Mouse (Mus musculus): ENCODE data around the gene Hbp1. TPM values are rescaled to one million over a fixed set of nuclear protein-coding genes. Genes with fewer than 3 reads are reported as not detected.

Hbp1 gene
- total RNA-seq, 1 experiment from 2014 or later: 102 TPM

GRCm38 (mm10) chr12:31905696-31906551, 44.4 kb downstream of the Hbp1 start:
- no peak for DNase-seq

- no peak for DNase-seq
Measured at GRCm38 (mm10) chr12:31900391-31900914, 49.9 kb downstream of the Hbp1 start.

DNA sequence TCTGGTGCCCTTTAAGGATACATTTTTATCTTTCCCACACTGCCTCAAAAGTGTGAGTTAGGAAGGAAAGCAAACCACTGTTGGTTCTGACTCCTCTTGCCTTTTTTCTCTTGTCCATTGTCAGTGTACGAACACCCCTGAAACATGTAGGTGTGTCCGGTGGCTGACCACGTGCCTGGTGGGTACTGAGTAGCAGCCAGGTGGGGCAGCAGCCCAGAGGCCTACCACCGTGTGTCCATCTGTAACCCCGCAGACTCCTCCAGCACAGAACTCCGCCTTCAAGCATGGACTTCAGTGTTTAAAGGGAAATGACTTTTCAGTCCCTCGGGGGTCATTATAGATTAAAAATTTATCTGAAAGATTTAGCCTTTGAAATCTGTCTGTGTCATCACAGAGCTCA, 52.9 kb downstream of the Hbp1 start:
- no peak for DNase-seq

DNA sequence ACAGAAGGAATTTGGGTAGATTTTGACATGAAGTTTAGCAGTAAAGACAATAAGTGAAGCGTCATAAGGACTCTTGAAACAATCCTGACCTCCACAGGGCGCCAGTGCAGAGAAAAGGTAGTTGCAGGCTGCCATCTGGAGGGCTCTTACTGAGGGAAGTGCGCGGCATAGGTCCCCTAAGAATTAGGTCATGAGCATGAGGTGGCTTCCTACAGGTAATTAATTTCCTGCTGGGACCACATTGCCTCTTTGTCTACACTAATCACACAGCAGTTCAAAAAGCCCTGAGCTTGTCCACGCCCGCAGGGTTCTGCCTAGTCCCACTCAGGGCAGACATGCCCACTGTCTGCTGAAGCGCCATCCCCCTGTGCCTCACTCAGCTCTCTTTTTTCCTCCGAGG, 53.3 kb downstream of the Hbp1 start:
- peak; percentile 20 for DNase-seq

DNA sequence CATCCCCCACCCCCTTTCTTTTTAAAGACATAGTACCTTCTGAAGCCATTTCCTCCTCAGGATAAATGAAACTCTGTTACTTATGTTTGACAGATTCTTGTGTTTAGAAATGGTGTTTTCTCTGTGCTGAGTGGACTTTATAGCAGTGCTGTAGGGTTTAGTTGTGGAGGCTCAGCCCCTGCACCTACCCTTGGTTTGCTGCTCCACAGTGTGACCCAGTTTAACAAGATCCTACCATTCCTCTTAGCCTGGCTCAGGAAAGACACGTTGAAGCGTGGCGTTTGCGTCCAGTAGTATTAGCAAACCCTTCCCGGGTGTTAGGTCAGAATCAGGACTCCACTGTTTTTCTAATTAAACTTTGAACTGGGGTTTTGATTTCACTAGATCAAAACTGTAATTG, 54.0 kb downstream of the Hbp1 start:
- no peak for DNase-seq

DNA sequence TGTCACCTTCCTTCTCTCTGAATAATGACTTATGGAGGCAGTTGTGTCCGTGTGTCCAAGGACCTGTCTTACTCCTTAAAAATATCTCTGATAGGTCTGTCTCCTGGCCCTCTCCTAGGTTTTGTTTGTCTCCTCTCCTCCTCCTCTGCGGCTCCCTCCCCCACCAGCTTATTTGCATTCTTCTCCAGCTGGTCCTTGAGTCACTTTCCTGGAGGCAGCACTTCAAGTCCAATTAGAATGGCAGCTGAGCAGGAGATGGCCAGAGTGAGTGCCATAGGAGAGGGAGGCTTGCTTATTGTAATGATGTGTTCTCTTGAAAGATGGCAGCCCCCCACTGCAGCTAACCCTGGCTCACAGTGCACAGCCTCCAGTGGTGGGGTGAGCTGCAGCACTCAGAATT, 54.4 kb downstream of the Hbp1 start:
- DNase-seq: peak; percentile 41

DNA sequence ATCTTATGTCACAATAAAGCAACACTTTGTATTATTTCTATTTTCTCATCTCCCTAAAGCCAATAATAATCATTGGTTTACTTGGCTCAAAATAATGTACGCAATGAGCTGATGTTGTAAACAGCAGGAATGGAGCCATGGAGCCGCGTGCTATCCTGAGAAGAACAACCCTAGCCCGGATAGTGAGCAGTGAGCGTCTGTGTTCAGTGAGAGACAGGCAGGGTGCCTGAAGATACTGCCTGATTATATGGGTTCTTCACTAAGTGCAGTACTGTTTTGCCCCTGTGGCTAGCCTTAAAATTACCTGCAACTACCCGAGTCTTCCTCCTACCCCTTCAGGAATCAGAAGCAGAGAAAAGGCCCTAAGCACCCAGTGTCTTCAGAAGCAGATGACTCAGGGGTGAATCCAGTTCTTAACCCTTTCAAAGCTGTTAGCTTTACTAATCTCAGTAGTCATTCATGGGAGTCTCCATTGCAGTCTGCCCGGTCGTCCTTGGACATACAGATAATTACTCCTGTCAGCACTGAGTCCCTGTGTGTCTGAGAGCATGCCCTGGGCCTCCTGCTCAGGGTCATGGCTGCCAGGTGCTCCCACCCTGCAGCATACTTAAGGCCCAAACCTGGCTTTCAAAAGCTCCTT, 55.1 kb downstream of the Hbp1 start:
- DNase-seq: no peak

DNA sequence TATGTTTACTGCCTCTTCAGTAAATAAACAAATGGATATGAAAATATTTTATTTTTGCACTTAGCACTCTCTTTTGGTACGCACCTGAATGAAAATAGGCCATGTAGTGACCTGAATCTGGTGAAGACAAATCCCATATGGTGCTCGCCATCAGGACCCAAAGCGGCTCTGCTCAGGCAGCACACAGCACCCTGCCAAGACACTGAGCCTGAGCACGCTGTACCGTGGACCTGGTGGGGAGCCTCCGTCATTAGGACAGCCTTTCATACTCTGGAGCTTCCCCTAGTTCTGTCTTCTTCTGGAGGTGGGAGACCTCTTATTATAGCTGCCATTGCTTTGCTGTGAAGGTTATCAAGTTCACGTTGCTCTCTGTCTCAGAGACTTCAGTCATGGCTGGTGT, 57.6 kb downstream of the Hbp1 start:
- no peak for DNase-seq

DNA sequence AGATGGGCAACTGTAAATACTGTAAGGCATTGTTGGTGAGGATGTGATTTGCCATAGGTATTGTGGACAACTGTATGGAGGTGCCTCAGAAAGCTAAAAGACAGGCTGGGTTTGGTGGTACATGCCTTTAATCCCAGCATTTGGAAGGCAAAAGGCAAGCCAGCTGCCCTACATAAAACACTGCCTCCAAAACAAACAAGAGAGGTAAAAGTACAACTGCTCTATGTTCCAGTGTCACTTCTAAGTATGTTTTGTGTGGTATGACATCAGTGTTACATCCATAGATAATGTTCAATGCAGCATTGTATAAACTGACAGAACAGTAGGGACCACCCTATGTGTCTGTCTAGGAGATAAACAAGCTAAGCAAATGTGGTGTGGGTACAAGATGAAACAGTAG, 58.3 kb downstream of the Hbp1 start:
- DNase-seq: no peak

GRCm38 (mm10) chr12:31890685-31891084, 59.6 kb downstream of the Hbp1 start:
- DNase-seq: no peak

DNA sequence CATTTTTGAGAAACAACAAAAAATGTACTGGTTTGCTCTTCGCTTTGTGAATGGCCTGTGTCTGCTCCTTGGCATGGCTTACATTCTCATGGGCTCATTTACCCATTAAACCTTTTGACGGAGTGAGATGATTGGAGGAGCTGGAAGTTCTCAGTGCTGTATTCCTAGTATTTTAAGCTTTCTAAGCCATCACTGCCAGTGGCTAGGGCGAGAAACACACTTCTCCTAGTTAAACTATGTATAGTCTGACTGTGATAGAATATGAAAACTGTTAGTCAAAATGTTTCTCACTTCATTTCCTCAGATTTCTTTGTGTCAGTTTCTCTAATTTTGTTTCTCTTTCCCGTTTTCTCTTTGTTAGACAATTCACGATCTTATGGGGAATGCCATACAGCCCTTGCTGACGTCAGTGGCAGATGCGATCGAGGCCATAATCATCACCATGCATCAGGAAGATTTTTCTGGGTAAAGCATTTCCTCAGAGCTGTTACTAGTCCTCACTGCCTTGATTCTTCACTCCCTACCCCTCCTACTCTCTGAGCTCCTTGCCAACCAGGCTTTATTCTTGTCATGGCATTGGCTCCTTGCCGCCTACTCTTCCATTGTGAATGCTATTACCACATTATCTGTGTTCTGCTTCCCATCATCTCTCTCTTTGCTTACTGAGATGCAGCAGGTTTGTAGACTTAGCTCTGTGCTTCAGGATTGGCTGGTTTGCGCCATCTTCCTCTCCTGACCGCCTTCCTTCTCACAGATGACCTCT, 64.3 kb downstream of the Hbp1 start:
- no peak for DNase-seq

- DNase-seq: no peak
Measured at GRCm38 (mm10) chr12:31885084-31885483, 65.3 kb downstream of the Hbp1 start.

- no peak for DNase-seq
Measured at GRCm38 (mm10) chr12:31884365-31884764, 66.0 kb downstream of the Hbp1 start.

GRCm38 (mm10) chr12:31882736-31883135, 67.6 kb downstream of the Hbp1 start:
- no peak for DNase-seq

DNA sequence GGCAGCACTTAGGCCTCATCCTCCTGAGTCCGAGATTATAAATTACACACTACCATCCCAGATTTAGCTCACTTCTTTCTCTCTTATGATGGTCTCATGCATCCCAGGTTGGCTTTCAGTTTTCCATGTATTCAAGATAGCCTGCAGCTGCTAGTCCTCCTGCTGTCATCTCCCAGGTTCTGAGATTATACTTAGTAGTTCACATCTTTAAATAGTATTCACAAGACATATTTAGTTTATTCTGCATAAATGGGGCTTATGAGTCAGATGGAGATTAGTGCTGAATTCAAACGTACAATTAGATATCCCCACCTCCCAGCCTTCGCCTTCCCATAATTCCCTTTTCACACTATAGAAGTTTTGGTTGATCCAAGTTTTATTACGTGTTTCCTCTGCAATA, 73.6 kb downstream of the Hbp1 start:
- DNase-seq: no peak

Other genes starting within 250 kb of the Hbp1 start
- gene Gpr22, start 236.6 kb downstream of the Hbp1 start, total RNA-seq (2021): 6.3 and 6.7 TPM in 2 replicates
- gene Prkar2b, start 110.8 kb upstream of the Hbp1 start, total RNA-seq (2021): 530 and 583 TPM in 2 replicates